Mouse (Mus musculus) heart, embryonic 13.5 days (tissue): ENCODE results near the gene Rasa3. TPM values are rescaled to one million over a fixed set of nuclear protein-coding genes. Genes with fewer than 3 reads are reported as not detected.

Source experiments
- ATAC-seq: fragments of 200-750 bp; cut with Nextera tagmentation; 2 replicates; pipeline ENCODE4 v1.8.0; 2017; ENCODE audit warnings: moderate TSS enrichment; ENCODE audit not compliant: insufficient number of reproducible peaks, low FRiP score, low TSS enrichment; ENCODE audit errors: extremely low read depth
- H3K27ac ChIP-seq: fragments of 300-500 bp; sonication (generic); replicated peaks from 2 replicates; pipeline ENCODE4 v1.5.1; 2015; ENCODE audit warnings: moderate library complexity, mild to moderate bottlenecking, inconsistent platforms
- H3K27me3 ChIP-seq: fragments of 300-500 bp; sonication (generic); replicated peaks from 2 replicates; pipeline ENCODE4 v1.6.1; 2015; ENCODE audit warnings: mild to moderate bottlenecking, inconsistent platforms
- H3K36me3 ChIP-seq: fragments of 300-500 bp; sonication (generic); 2 replicates; pipeline ENCODE4 v1.6.1; 2015; ENCODE audit warnings: mild to moderate bottlenecking, inconsistent platforms
- H3K4me1 ChIP-seq: fragments of 300-500 bp; sonication (generic); 2 replicates; pipeline ENCODE4 v1.6.1; 2015; ENCODE audit warnings: inconsistent platforms
- H3K4me2 ChIP-seq: fragments of 300-500 bp; sonication (generic); 2 replicates; pipeline ENCODE4 v1.6.1; 2015; ENCODE audit warnings: inconsistent platforms, mild to moderate bottlenecking, moderate library complexity
- H3K4me3 ChIP-seq: fragments of 300-500 bp; sonication (generic); 2 replicates; pipeline ENCODE4 v1.5.1; 2015; ENCODE audit warnings: moderate library complexity, mild to moderate bottlenecking, inconsistent platforms
- H3K9ac ChIP-seq: fragments of 300-500 bp; sonication (generic); 2 replicates; pipeline ENCODE4 v1.6.1; 2015; ENCODE audit warnings: inconsistent platforms, mild to moderate bottlenecking, moderate library complexity
- H3K9me3 ChIP-seq: fragments of 300-500 bp; sonication (generic); 2 replicates; pipeline ENCODE4 v1.6.1; 2016; ENCODE audit warnings: inconsistent platforms
- WGBS: fragments of 180-500 bp; shearing (Covaris S2); methylation state at CpG from one replicate; pipeline ENCODE4 v1.1.7; 2015; ENCODE audit warnings: mixed read lengths; 5-methylcytosine and 5-hydroxymethylcytosine counted together
- polyA plus RNA-seq: library from polyadenylated mRNA; unstranded; fragments of >200 nt; fragmentation: Nextera tagmentation; extraction: Ambion mirVana; gene quantifications from 2 replicates; pipeline ENCODE4 v1.2.1, GENCODE M21; 2015

Gene Rasa3
- polyA plus RNA-seq = 23.4 and 24.4 TPM in 2 replicates

GRCm38 (mm10) chr8:13677413-13677883 lies at the start of gene Rasa3:
Gene Rasa3 (minus strand): TSS chr8:13677603.
- Histone ChIP-seq H3K27ac (peak within 1 kb of the TSS; percentile 88), H3K36me3 (no peaks in the 10 kb centered on the region), H3K4me3 (peak within 1 kb of the TSS; percentile 82), H3K4me1 (peaks cover 51% of the 10 kb centered on the region), H3K4me2 (peak within 1 kb of the TSS; percentile 74), H3K9ac (peak within 1 kb of the TSS; percentile 89), H3K27me3 (peaks cover 14% of the 10 kb centered on the region), H3K9me3 (no peaks in the 10 kb centered on the region)
- under 1% methylated on average over 33 of the region's 42 CpGs for WGBS
- ATAC-seq = peak; percentile 90

- ATAC-seq = no peak
- H3K4me2 ChIP-seq = no peak overlapping the region
- H3K36me3 ChIP-seq = no peaks in the 10 kb centered on the region
- no peaks in the 10 kb centered on the region for H3K27me3 ChIP-seq
- H3K27ac ChIP-seq = no peak overlapping the region
- no peaks in the 10 kb centered on the region for H3K4me1 ChIP-seq
- H3K4me3 ChIP-seq = no peak overlapping the region
- no peaks in the 10 kb centered on the region for H3K9me3 ChIP-seq
- no peak overlapping the region for H3K9ac ChIP-seq
Measured at GRCm38 (mm10) chr8:13725722-13726121, 48.3 kb upstream of the Rasa3 start.

- Histone ChIP-seq H3K4me2 (no peak overlapping the region), H3K27me3 (no peaks in the 10 kb centered on the region), H3K36me3 (no peaks in the 10 kb centered on the region), H3K9me3 (no peaks in the 10 kb centered on the region), H3K4me1 (no peaks in the 10 kb centered on the region), H3K4me3 (no peak overlapping the region), H3K9ac (no peak overlapping the region), H3K27ac (no peak overlapping the region)
- ATAC-seq = no peak
- WGBS = 79% methylated on average over 8 of the region's 8 CpGs
Measured at GRCm38 (mm10) chr8:13718980-13719379, 41.6 kb upstream of the Rasa3 start.

GRCm38 (mm10) chr8:13708514-13708913 lies 31.1 kb upstream of the Rasa3 start:
- 77% methylated on average over 5 of the region's 5 CpGs for WGBS
- peaks cover 9% of the 10 kb centered on the region; the same call in 1 of the 2 replicates for H3K27me3 ChIP-seq
- no peak for ATAC-seq
- H3K4me1 ChIP-seq = peaks cover 13% of the 10 kb centered on the region
- H3K27ac ChIP-seq = no peak overlapping the region
- H3K36me3 ChIP-seq = no peaks in the 10 kb centered on the region
- H3K9ac ChIP-seq = no peak overlapping the region
- H3K4me3 ChIP-seq = no peak overlapping the region
- H3K4me2 ChIP-seq = no peak overlapping the region
- H3K9me3 ChIP-seq = no peaks in the 10 kb centered on the region

GRCm38 (mm10) chr8:13706918-13707317 lies 29.5 kb upstream of the Rasa3 start:
- Histone ChIP-seq H3K4me1 (peaks cover 27% of the 10 kb centered on the region), H3K36me3 (no peaks in the 10 kb centered on the region), H3K4me2 (no peak overlapping the region), H3K9me3 (no peaks in the 10 kb centered on the region), H3K27me3 (peaks cover 9% of the 10 kb centered on the region; the same call in 1 of the 2 replicates), H3K9ac (no peak overlapping the region), H3K4me3 (no peak overlapping the region), H3K27ac (no peak overlapping the region)
- ATAC-seq = no peak
- WGBS = 69% methylated on average over 5 of the region's 5 CpGs

GRCm38 (mm10) chr8:13705668-13706067 lies 28.3 kb upstream of the Rasa3 start, which contains the start of gene Cfap97d2:
Gene Cfap97d2 (plus strand): TSS chr8:13705889.
- Histone ChIP-seq H3K4me2 (no peak within 1 kb of the TSS), H3K36me3 (no peaks in the 10 kb centered on the region), H3K27me3 (peaks cover 9% of the 10 kb centered on the region; the same call in 1 of the 2 replicates), H3K27ac (no peak within 1 kb of the TSS), H3K9me3 (no peaks in the 10 kb centered on the region), H3K9ac (no peak within 1 kb of the TSS; the same call in 1 of the 2 replicates), H3K4me3 (no peak within 1 kb of the TSS), H3K4me1 (peaks cover 38% of the 10 kb centered on the region)
- 10% methylated on average over 5 of the region's 5 CpGs for WGBS
- ATAC-seq = no peak

GRCm38 (mm10) chr8:13704301-13704700 lies 26.9 kb upstream of the Rasa3 start:
- Histone ChIP-seq H3K4me1 (peaks cover 51% of the 10 kb centered on the region), H3K9ac (no peak overlapping the region), H3K4me3 (no peak overlapping the region), H3K27ac (no peak overlapping the region), H3K4me2 (no peak overlapping the region), H3K9me3 (no peaks in the 10 kb centered on the region), H3K27me3 (peaks cover 9% of the 10 kb centered on the region; the same call in 1 of the 2 replicates), H3K36me3 (no peaks in the 10 kb centered on the region)
- no peak for ATAC-seq
- WGBS = 41% methylated on average over 4 of the region's 4 CpGs

- H3K9ac ChIP-seq = no peak overlapping the region
- no peaks in the 10 kb centered on the region for H3K36me3 ChIP-seq
- H3K27me3 ChIP-seq = peaks cover 6% of the 10 kb centered on the region; the same call in 1 of the 2 replicates
- no peak for ATAC-seq
- H3K27ac ChIP-seq = no peak overlapping the region
- H3K4me2 ChIP-seq = no peak overlapping the region
- no peaks in the 10 kb centered on the region for H3K9me3 ChIP-seq
- peaks cover 57% of the 10 kb centered on the region for H3K4me1 ChIP-seq
- WGBS = 78% methylated on average over 6 of the region's 6 CpGs
- no peak overlapping the region for H3K4me3 ChIP-seq
Measured at GRCm38 (mm10) chr8:13703756-13704155, 26.4 kb upstream of the Rasa3 start.

GRCm38 (mm10) chr8:13702755-13703154 lies 25.4 kb upstream of the Rasa3 start:
- 0 out of 2 replicates have a peak overlapping the region, but pooled peaks have one; percentile 15 for H3K27ac ChIP-seq
- no peak overlapping the region for H3K4me3 ChIP-seq
- H3K27me3 ChIP-seq = peaks cover 2% of the 10 kb centered on the region; the same call in 1 of the 2 replicates
- H3K4me2 ChIP-seq = no peak overlapping the region
- peaks cover 61% of the 10 kb centered on the region for H3K4me1 ChIP-seq
- no peak overlapping the region for H3K9ac ChIP-seq
- ATAC-seq = no peak
- H3K9me3 ChIP-seq = no peaks in the 10 kb centered on the region
- H3K36me3 ChIP-seq = no peaks in the 10 kb centered on the region
- WGBS = 66% methylated on average over 4 of the region's 4 CpGs

GRCm38 (mm10) chr8:13699323-13699949 lies 22.0 kb upstream of the Rasa3 start:
- H3K36me3 ChIP-seq = no peaks in the 10 kb centered on the region
- H3K4me1 ChIP-seq = peaks cover 54% of the 10 kb centered on the region
- H3K4me3 ChIP-seq = no peak overlapping the region
- H3K4me2 ChIP-seq = no peak overlapping the region
- H3K27ac ChIP-seq = peak overlapping the region; percentile 76
- 36% methylated on average over 5 of the region's 5 CpGs for WGBS
- H3K27me3 ChIP-seq = no peaks in the 10 kb centered on the region
- H3K9ac ChIP-seq = no peak overlapping the region
- ATAC-seq = peak; percentile 66
- no peaks in the 10 kb centered on the region for H3K9me3 ChIP-seq

GRCm38 (mm10) chr8:13698281-13698680 lies 20.9 kb upstream of the Rasa3 start:
- H3K4me1 ChIP-seq = peaks cover 47% of the 10 kb centered on the region
- H3K9me3 ChIP-seq = no peaks in the 10 kb centered on the region
- WGBS = 70% methylated on average over 3 of the region's 3 CpGs
- H3K4me2 ChIP-seq = no peak overlapping the region
- no peak overlapping the region for H3K27ac ChIP-seq
- ATAC-seq = no peak
- H3K9ac ChIP-seq = no peak overlapping the region
- H3K27me3 ChIP-seq = no peaks in the 10 kb centered on the region
- H3K4me3 ChIP-seq = no peak overlapping the region
- H3K36me3 ChIP-seq = no peaks in the 10 kb centered on the region

GRCm38 (mm10) chr8:13697681-13698080 lies 20.3 kb upstream of the Rasa3 start:
- H3K4me1 ChIP-seq = peaks cover 42% of the 10 kb centered on the region
- no peaks in the 10 kb centered on the region for H3K36me3 ChIP-seq
- no peaks in the 10 kb centered on the region for H3K27me3 ChIP-seq
- H3K27ac ChIP-seq = no peak overlapping the region
- no peak overlapping the region for H3K4me3 ChIP-seq
- H3K4me2 ChIP-seq = no peak overlapping the region
- no peak overlapping the region for H3K9ac ChIP-seq
- no peaks in the 10 kb centered on the region for H3K9me3 ChIP-seq
- 56% methylated on average over 8 of the region's 8 CpGs for WGBS
- no peak for ATAC-seq
